Mouse (Mus musculus) MEL (cell line): ENCODE results near the gene Lmo4.

Experiments
- CTCF ChIP-seq, 3 experiments: IDR thresholded peaks in 2 of 3; conservative IDR thresholded peaks in 1 of 3; 2 replicates each; pipeline ENCODE4 v1.5.1; 2011 to 2012; ENCODE audit warnings: low read length in 3 of 3, low read depth in 2 of 3, mild to moderate bottlenecking in 2 of 3, improper control_type of control experiment in 1 of 3, inconsistent platforms in 1 of 3, mixed read lengths in 1 of 3, moderate library complexity in 1 of 3; ENCODE audit not compliant: control insufficient read depth in 1 of 3, insufficient read depth in 1 of 3, poor library complexity in 1 of 3, severe bottlenecking in 1 of 3
- EP300 ChIP-seq, 2 experiments: IDR thresholded peaks; 2 replicates each; pipeline ENCODE4 v1.6.1; 2011; ENCODE audit warnings: improper control_type of control experiment in 2 of 2, low read length in 2 of 2, low read depth in 1 of 2, mild to moderate bottlenecking in 1 of 2
- NELFE ChIP-seq: IDR thresholded peaks from 2 replicates; pipeline ENCODE4 v1.6.1; 2011; ENCODE audit warnings: low read depth, low read length, improper control_type of control experiment
- NRF1 ChIP-seq: IDR thresholded peaks from 2 replicates; pipeline ENCODE4 v1.6.1; 2014; ENCODE audit warnings: low read depth, mild to moderate bottlenecking, inconsistent platforms, low read length, improper control_type of control experiment, moderate library complexity; ENCODE audit not compliant: poor library complexity, insufficient read depth, severe bottlenecking
- POLR2AphosphoS5 ChIP-seq: IDR thresholded peaks from 2 replicates; pipeline ENCODE4 v1.6.1; 2012; ENCODE audit warnings: low read depth, borderline replicate concordance, mild to moderate bottlenecking, inconsistent platforms, low read length, moderate library complexity, mixed read lengths
- TAL1 ChIP-seq: IDR thresholded peaks from 2 replicates; pipeline ENCODE4 v1.6.1; 2012; ENCODE audit warnings: mild to moderate bottlenecking, inconsistent platforms, low read length, moderate library complexity, mixed read lengths
- UBTF ChIP-seq: IDR thresholded peaks from 2 replicates; pipeline ENCODE4 v1.6.1; 2012; ENCODE audit warnings: low read depth, mild to moderate bottlenecking, inconsistent platforms, low read length, improper control_type of control experiment, moderate library complexity, borderline replicate concordance; ENCODE audit not compliant: insufficient read depth
- USF1 ChIP-seq: IDR thresholded peaks from 2 replicates; pipeline ENCODE4 v1.6.1; 2014; ENCODE audit warnings: low read depth, mild to moderate bottlenecking, inconsistent platforms, low read length, improper control_type of control experiment, moderate library complexity
- ZKSCAN1 ChIP-seq: IDR thresholded peaks from 2 replicates; pipeline ENCODE4 v1.6.1; 2012; ENCODE audit warnings: low read depth, mild to moderate bottlenecking, inconsistent platforms, low read length, improper control_type of control experiment, moderate library complexity

DNA sequence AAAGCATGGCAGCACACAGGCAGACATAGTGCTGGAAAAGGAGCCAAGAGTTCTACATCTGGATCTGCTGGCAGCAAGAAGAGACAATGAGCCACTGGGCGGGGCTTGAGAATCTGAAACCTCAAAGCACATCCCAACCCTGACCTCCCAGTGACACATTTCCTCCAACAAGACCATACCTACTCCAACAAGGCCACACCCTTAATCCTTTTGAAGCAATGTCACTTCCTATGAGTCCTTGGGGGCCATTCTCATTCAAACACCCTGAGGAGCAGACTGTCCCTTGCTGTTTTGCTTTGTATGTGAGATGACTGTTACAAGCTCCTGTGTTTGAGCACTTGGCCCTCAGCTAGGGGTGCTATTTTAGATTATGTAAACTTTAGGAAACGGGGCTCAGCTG is 33.3 kb downstream of the Lmo4 start:
- no peak for TF ChIP-seq USF1
- no peak for TF ChIP-seq NELFE
- TF ChIP-seq CTCF (IDR thresholded peaks at IDR 0.05 in 2 of 3, conservative IDR thresholded peaks at IDR 0.05 in 1 of 3; ENCODE audit: control insufficient read depth in 1 of 3, insufficient read depth in 1 of 3, low read depth in 2 of 3, low read length in 3 of 3, poor library complexity in 1 of 3, severe bottlenecking in 1 of 3), result no peak
- TF ChIP-seq ZKSCAN1, result no peak
- no peak for TF ChIP-seq EP300 (IDR thresholded peaks at IDR 0.05; ENCODE audit: low read depth in 1 of 2, low read length in 2 of 2)
- TF ChIP-seq POLR2AphosphoS5, result no peak
- TF ChIP-seq NRF1, result no peak
- TF ChIP-seq TAL1, result no peak
- TF ChIP-seq UBTF, result no peak
